Comparison of ENCODE assay signal across 22 mouse cellular contexts in genomic region chr17:52480087-52480638, GRCm38 (mm10).
DNase-seq lines count a peak whose midpoint lies in the region; ATAC-seq and TF ChIP-seq lines count a peak whose summit lies in the region.
"Had no signal": no experiment of that assay in that cellular context is flagged by ENCODE, and none has a peak within 500 bp of the region (broad histone marks: within the 10 kb centered on the region; RNA-seq: fewer than 3 reads in every experiment).

No protein-coding gene starts in this region.

- 27% methylated on average over 5 of the region's 5 CpGs for WGBS in midbrain, embryonic 10.5 days
- 22% methylated on average over 5 of the region's 5 CpGs for WGBS in midbrain, postnatal 0 days
- 36% methylated on average over 5 of the region's 5 CpGs for WGBS in hindbrain, embryonic 16.5 days
- 19% methylated on average over 5 of the region's 5 CpGs for WGBS in midbrain, embryonic 15.5 days

- H3K4me1 ChIP-seq in midbrain, embryonic 10.5 days: peaks cover 22% of the 10 kb centered on the region
- no peaks in the 10 kb centered on the region for H3K4me1 ChIP-seq in midbrain, postnatal 0 days (ENCODE audit: insufficient read depth, low read length)
- H3K4me1 ChIP-seq in hindbrain, embryonic 16.5 days (ENCODE audit: control insufficient read depth, insufficient read depth, low read depth, low read length): no peaks in the 10 kb centered on the region
- peaks cover 9% of the 10 kb centered on the region; the same call in 1 of the 2 replicates for H3K4me1 ChIP-seq in midbrain, embryonic 15.5 days
- H3K4me1 ChIP-seq: embryonic facial prominence, embryonic 12.5 days; limb, embryonic 12.5 days; liver, embryonic 12.5 days had no signal

- H3K27me3 ChIP-seq in midbrain, embryonic 10.5 days (ENCODE audit: low read depth, poor library complexity, severe bottlenecking): no peaks in the 10 kb centered on the region
- H3K27me3 ChIP-seq in midbrain, postnatal 0 days (ENCODE audit: insufficient read depth, low read length): no peaks in the 10 kb centered on the region
- H3K27me3 ChIP-seq in hindbrain, embryonic 16.5 days (replicated peaks; ENCODE audit: control insufficient read depth, insufficient read depth, low read length): no peaks in the 10 kb centered on the region
- no peaks in the 10 kb centered on the region for H3K27me3 ChIP-seq in midbrain, embryonic 15.5 days (replicated peaks)
- H3K27me3 ChIP-seq: embryonic facial prominence, embryonic 12.5 days; limb, embryonic 12.5 days; liver, embryonic 12.5 days had no signal

- H3K4me3 ChIP-seq in midbrain, embryonic 10.5 days: no peak overlapping the region
- H3K4me3 ChIP-seq in midbrain, postnatal 0 days (ENCODE audit: low read depth, low read length): no peak overlapping the region
- no peak overlapping the region for H3K4me3 ChIP-seq in hindbrain, embryonic 16.5 days (ENCODE audit: low read length)
- no peak overlapping the region for H3K4me3 ChIP-seq in midbrain, embryonic 15.5 days
- H3K4me3 ChIP-seq: embryonic facial prominence, embryonic 12.5 days; erythroblast, embryonic 14.5 days; limb, embryonic 12.5 days; liver, embryonic 12.5 days had no signal

- ATAC-seq in midbrain, postnatal 0 days (ENCODE audit: low FRiP score): no peak
- ATAC-seq in hindbrain, embryonic 16.5 days: 0 out of 2 replicates have a peak, but pooled peaks have one; percentile 30
- peak; percentile 39; the same call in 1 of the 2 replicates for ATAC-seq in midbrain, embryonic 15.5 days (replicated peaks)
- no peak for ATAC-seq in activated CD4-positive, CD25-positive, alpha-beta regulatory T cell, adult 4 months
- ATAC-seq: forebrain, postnatal 0 days; liver, embryonic 12.5 days had no signal

- no peak overlapping the region for H3K9ac ChIP-seq in midbrain, postnatal 0 days (replicated peaks; ENCODE audit: low read length, poor library complexity, severe bottlenecking)
- no peak overlapping the region for H3K9ac ChIP-seq in hindbrain, embryonic 16.5 days (ENCODE audit: low read depth, low read length)
- no peak overlapping the region for H3K9ac ChIP-seq in midbrain, embryonic 15.5 days
- H3K9ac ChIP-seq: embryonic facial prominence, embryonic 12.5 days; forebrain, postnatal 0 days; limb, embryonic 12.5 days; liver, embryonic 12.5 days; lung, embryonic 14.5 days had no signal

- no peak overlapping the region for H3K4me2 ChIP-seq in midbrain, postnatal 0 days (ENCODE audit: low read depth, low read length, poor library complexity, severe bottlenecking)
- H3K4me2 ChIP-seq in hindbrain, embryonic 16.5 days (ENCODE audit: low read length): no peak overlapping the region
- no peak overlapping the region for H3K4me2 ChIP-seq in midbrain, embryonic 15.5 days
- H3K4me2 ChIP-seq: embryonic facial prominence, embryonic 12.5 days; limb, embryonic 12.5 days; liver, embryonic 12.5 days; lung, embryonic 14.5 days had no signal

- TF ChIP-seq CTCF in midbrain, postnatal 0 days (IDR thresholded peaks at IDR 0.05): no peak

- no peaks in the 10 kb centered on the region for H3K36me3 ChIP-seq in midbrain, embryonic 10.5 days
- H3K36me3 ChIP-seq in midbrain, postnatal 0 days (ENCODE audit: insufficient read depth, low read length): no peaks in the 10 kb centered on the region
- H3K36me3 ChIP-seq in hindbrain, embryonic 16.5 days (ENCODE audit: control insufficient read depth, insufficient read depth, low read length): no peaks in the 10 kb centered on the region
- H3K36me3 ChIP-seq in midbrain, embryonic 15.5 days (replicated peaks): no peaks in the 10 kb centered on the region
- H3K36me3 ChIP-seq: embryonic facial prominence, embryonic 12.5 days; limb, embryonic 12.5 days; liver, embryonic 12.5 days had no signal

- H3K9me3 ChIP-seq in midbrain, embryonic 10.5 days (replicated peaks): no peaks in the 10 kb centered on the region
- H3K9me3 ChIP-seq in midbrain, postnatal 0 days (ENCODE audit: low read length): no peaks in the 10 kb centered on the region
- H3K9me3 ChIP-seq in hindbrain, embryonic 16.5 days (ENCODE audit: control insufficient read depth, low read length): no peaks in the 10 kb centered on the region
- no peaks in the 10 kb centered on the region for H3K9me3 ChIP-seq in midbrain, embryonic 15.5 days
- H3K9me3 ChIP-seq: embryonic facial prominence, embryonic 12.5 days; limb, embryonic 12.5 days; liver, embryonic 12.5 days had no signal

- peak overlapping the region; percentile 63 for H3K27ac ChIP-seq in midbrain, embryonic 10.5 days (replicated peaks)
- no peak overlapping the region for H3K27ac ChIP-seq in midbrain, postnatal 0 days (ENCODE audit: low read depth, low read length)
- no peak overlapping the region for H3K27ac ChIP-seq in hindbrain, embryonic 16.5 days (ENCODE audit: low read depth, low read length)
- no peak overlapping the region for H3K27ac ChIP-seq in midbrain, embryonic 15.5 days
- H3K27ac ChIP-seq: embryonic facial prominence, embryonic 12.5 days; limb, embryonic 12.5 days; liver, embryonic 12.5 days had no signal

- DNase-seq in embryo, embryonic 10 days (ENCODE audit: low spot score): peak; percentile 21
- no peak for DNase-seq in embryo, embryonic 9.5 days (ENCODE audit: extremely low spot score)
- DNase-seq in midbrain, embryonic 10.5 days (ENCODE audit: low spot score): peak; percentile 38
- no peak for DNase-seq in midbrain, postnatal 0 days (ENCODE audit: low spot score)
- no peak for DNase-seq in adrenal gland, adult 18-20 months (ENCODE audit: low spot score in 2 of 2)
- DNase-seq: adrenal gland, postnatal 25 days; cerebellum, adult 11-12 months; cerebellum, postnatal 14 days; forebrain, postnatal 0 days; heart, adult 18-20 months; heart, postnatal 36 days; lung, embryonic 14.5 days; lung, postnatal 36 days; spleen, adult 18-20 months; thymus, postnatal 36 days had no signal

Comparison
In these comparisons a context has a peak if more than half of its experiments do, and no peak if none do; other contexts are left out.
1. DNase-seq: peak in embryo, embryonic 10 days (single experiment) and midbrain, embryonic 10.5 days (single experiment); none in embryo, embryonic 9.5 days (single experiment), midbrain, postnatal 0 days (single experiment) and adrenal gland, adult 18-20 months (0 of 2).
2. ATAC-seq: peak in hindbrain, embryonic 16.5 days (single experiment) and midbrain, embryonic 15.5 days (single experiment); none in midbrain, postnatal 0 days (single experiment) and activated CD4-positive, CD25-positive, alpha-beta regulatory T cell, adult 4 months (single experiment).